Comparison of ENCODE assay signal across 11 mouse cellular contexts in the genomic region with DNA sequence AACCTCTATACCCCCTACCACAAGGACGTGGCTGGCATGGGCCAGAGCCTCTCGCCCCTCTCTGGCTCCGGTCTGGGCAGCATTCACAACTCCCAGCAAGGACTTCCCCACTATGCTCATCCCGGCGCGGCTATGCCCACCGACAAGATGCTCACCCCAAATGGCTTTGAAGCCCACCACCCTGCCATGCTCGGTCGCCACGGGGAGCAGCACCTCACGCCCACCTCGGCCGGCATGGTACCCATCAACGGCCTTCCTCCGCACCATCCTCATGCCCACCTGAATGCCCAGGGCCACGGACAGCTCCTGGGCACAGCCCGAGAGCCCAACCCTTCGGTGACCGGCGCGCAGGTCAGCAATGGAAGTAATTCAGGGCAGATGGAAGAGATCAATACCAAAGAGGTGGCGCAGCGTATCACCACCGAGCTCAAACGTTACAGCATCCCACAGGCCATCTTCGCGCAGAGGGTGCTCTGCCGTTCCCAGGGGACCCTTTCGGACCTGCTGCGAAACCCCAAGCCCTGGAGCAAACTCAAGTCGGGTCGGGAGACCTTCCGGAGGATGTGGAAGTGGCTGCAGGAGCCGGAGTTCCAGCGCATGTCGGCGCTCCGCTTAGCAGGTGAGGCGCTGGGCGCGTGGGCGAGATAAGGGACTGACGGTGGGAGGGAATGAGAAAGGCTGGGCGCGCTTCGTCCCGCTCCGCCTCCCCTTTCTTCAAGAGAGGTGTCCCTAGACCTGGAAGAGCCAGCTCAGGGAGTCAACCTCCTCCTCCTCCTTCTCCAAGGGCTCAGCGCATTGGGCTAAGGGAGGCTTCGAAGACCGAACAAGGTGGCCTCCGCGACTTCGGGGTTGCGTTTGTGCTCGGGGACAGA. TPM values are rescaled to one million over a fixed set of nuclear protein-coding genes. Genes with fewer than 3 reads are reported as not detected.
DNase-seq lines count a peak whose midpoint lies in the region; ATAC-seq and TF ChIP-seq lines count a peak whose summit lies in the region.
"Had no signal": no experiment of that assay in that cellular context is flagged by ENCODE, and none has a peak within 500 bp of the region (broad histone marks: within the 10 kb centered on the region; RNA-seq: fewer than 3 reads in every experiment).

No protein-coding gene starts in this region.

- H3K27ac ChIP-seq in kidney, embryonic 14.5 days (ENCODE audit: low read depth, low read length), result no peak overlapping the region
- H3K27ac ChIP-seq in embryonic facial prominence, embryonic 10.5 days (replicated peaks), result no peak overlapping the region
- no peak overlapping the region for H3K27ac ChIP-seq in intestine, embryonic 15.5 days
- H3K27ac ChIP-seq in midbrain, postnatal 0 days (ENCODE audit: low read depth, low read length), result peak overlapping the region; percentile 55; the same call in 1 of the 2 replicates

- DNase-seq in kidney, postnatal 10 days, result no peak
- DNase-seq in embryonic facial prominence, embryonic 10.5 days (ENCODE audit: low spot score), result peak; percentile 49
- no peak for DNase-seq in midbrain, postnatal 0 days (ENCODE audit: low spot score)
- DNase-seq in cerebellum, adult 8-10 months, result no peak
- DNase-seq in layer of hippocampus, adult 9-11 months, result no peak
- DNase-seq in cerebellum, adult 11 months, result no peak
- DNase-seq: cerebellum, adult 2 months had no signal

- H3K27me3 ChIP-seq in kidney, embryonic 14.5 days (ENCODE audit: control insufficient read depth, insufficient read depth, low read length), result peaks cover 93% of the 10 kb centered on the region
- peaks cover 100% of the 10 kb centered on the region for H3K27me3 ChIP-seq in embryonic facial prominence, embryonic 10.5 days (replicated peaks; ENCODE audit: low read depth, poor library complexity, severe bottlenecking)
- peaks cover 89% of the 10 kb centered on the region for H3K27me3 ChIP-seq in intestine, embryonic 15.5 days (replicated peaks)
- H3K27me3 ChIP-seq in midbrain, postnatal 0 days (ENCODE audit: insufficient read depth, low read length), result peaks cover 69% of the 10 kb centered on the region

- H3K9ac ChIP-seq in kidney, embryonic 14.5 days (ENCODE audit: low read depth, low read length), result no peak overlapping the region
- H3K9ac ChIP-seq in intestine, embryonic 15.5 days, result no peak overlapping the region
- peak overlapping the region; percentile 52 for H3K9ac ChIP-seq in midbrain, postnatal 0 days (replicated peaks; ENCODE audit: low read length, poor library complexity, severe bottlenecking)

- no peaks in the 10 kb centered on the region for H3K36me3 ChIP-seq in kidney, embryonic 14.5 days (ENCODE audit: control insufficient read depth, insufficient read depth, low read length)
- no peaks in the 10 kb centered on the region for H3K36me3 ChIP-seq in embryonic facial prominence, embryonic 10.5 days (replicated peaks)
- no peaks in the 10 kb centered on the region for H3K36me3 ChIP-seq in intestine, embryonic 15.5 days
- H3K36me3 ChIP-seq in midbrain, postnatal 0 days (ENCODE audit: insufficient read depth, low read length), result no peaks in the 10 kb centered on the region

- no peaks in the 10 kb centered on the region for H3K9me3 ChIP-seq in kidney, embryonic 14.5 days (ENCODE audit: control insufficient read depth, low read length)
- H3K9me3 ChIP-seq in embryonic facial prominence, embryonic 10.5 days, result no peaks in the 10 kb centered on the region
- H3K9me3 ChIP-seq in intestine, embryonic 15.5 days, result no peaks in the 10 kb centered on the region
- H3K9me3 ChIP-seq in midbrain, postnatal 0 days (ENCODE audit: low read length), result no peaks in the 10 kb centered on the region

- under 1% methylated on average over 56 of the region's 56 CpGs for WGBS in kidney, embryonic 14.5 days
- WGBS in embryonic facial prominence, embryonic 10.5 days, result 1% methylated on average over 56 of the region's 56 CpGs
- 2% methylated on average over 55 of the region's 56 CpGs for WGBS in intestine, embryonic 15.5 days
- 2% methylated on average over 55 of the region's 56 CpGs for WGBS in midbrain, postnatal 0 days

- ATAC-seq in kidney, embryonic 14.5 days (ENCODE audit: low FRiP score, low TSS enrichment), result no peak
- no peak for ATAC-seq in intestine, embryonic 15.5 days
- ATAC-seq in midbrain, postnatal 0 days (ENCODE audit: low FRiP score), result peak; percentile 14; the same call in 1 of the 2 replicates

- peak overlapping the region; percentile 95 for H3K4me2 ChIP-seq in kidney, embryonic 14.5 days (replicated peaks; ENCODE audit: low read depth, low read length)
- peak overlapping the region; percentile 96 for H3K4me2 ChIP-seq in intestine, embryonic 15.5 days (replicated peaks)
- peak overlapping the region; percentile 86 for H3K4me2 ChIP-seq in midbrain, postnatal 0 days (ENCODE audit: low read depth, low read length, poor library complexity, severe bottlenecking)

- no peak for TF ChIP-seq CTCF in midbrain, postnatal 0 days (IDR thresholded peaks at IDR 0.05)

- H3K4me1 ChIP-seq in kidney, embryonic 14.5 days (ENCODE audit: control insufficient read depth, insufficient read depth, low read length), result peaks cover 10% of the 10 kb centered on the region; the same call in 1 of the 2 replicates
- peaks cover 40% of the 10 kb centered on the region for H3K4me1 ChIP-seq in embryonic facial prominence, embryonic 10.5 days
- peaks cover 31% of the 10 kb centered on the region for H3K4me1 ChIP-seq in intestine, embryonic 15.5 days (replicated peaks)
- peaks cover 5% of the 10 kb centered on the region; the same call in 1 of the 2 replicates for H3K4me1 ChIP-seq in midbrain, postnatal 0 days (ENCODE audit: insufficient read depth, low read length)

- H3K4me3 ChIP-seq in kidney, embryonic 14.5 days (ENCODE audit: low read length), result peak overlapping the region; percentile 50
- peak overlapping the region; percentile 63 for H3K4me3 ChIP-seq in embryonic facial prominence, embryonic 10.5 days
- peak overlapping the region; percentile 53 for H3K4me3 ChIP-seq in intestine, embryonic 15.5 days (replicated peaks)
- H3K4me3 ChIP-seq in midbrain, postnatal 0 days (ENCODE audit: low read depth, low read length), result peak overlapping the region; percentile 49

RNA-seq across cellular contexts. Expression of a gene that starts 1.3 kb away (rescaled TPM):
- polyA plus RNA-seq in kidney, embryonic 14.5 days (2014; fragmentation: Nextera tagmentation; extraction: Ambion mirVana), result 0.04 and 0.15 TPM in 2 replicates
- 2.9 and 4.2 TPM in 2 replicates for polyA plus RNA-seq in embryonic facial prominence, embryonic 10.5 days (2016; fragmentation: Nextera tagmentation; extraction: Ambion mirVana)
- 1.8 and 2.3 TPM in 2 replicates for polyA plus RNA-seq in intestine, embryonic 15.5 days (2015; fragmentation: Nextera tagmentation; extraction: Ambion mirVana)
- total RNA-seq in midbrain, postnatal 0 days (2014; rRNA removed), result 7.5 and 8.4 TPM in 2 replicates
- polyA plus RNA-seq in midbrain, postnatal 0 days (2015; fragmentation: Nextera tagmentation; extraction: Ambion mirVana), result 3.8 and 5.0 TPM in 2 replicates
- total RNA-seq: hematopoietic stem cell, adult 5-6 weeks; MEL had no signal
